Mouse (Mus musculus) intestine, postnatal 0 days (tissue): ENCODE results near the gene Elp4. TPM values are rescaled to one million over a fixed set of nuclear protein-coding genes. Genes with fewer than 3 reads are reported as not detected.

Source experiments
- ATAC-seq: fragments of 200-750 bp; cut with Nextera tagmentation; 2 replicates; pipeline ENCODE4 v1.8.0; 2017; ENCODE audit warnings: mild to moderate bottlenecking, moderate TSS enrichment, moderate library complexity
- H3K27ac ChIP-seq: fragments of 300-500 bp; sonication (generic); 2 replicates; pipeline ENCODE4 v1.5.1; 2014; ENCODE audit warnings: mild to moderate bottlenecking, low read depth, low read length, moderate library complexity
- H3K27me3 ChIP-seq: fragments of 300-500 bp; sonication (generic); replicated peaks from 2 replicates; pipeline ENCODE4 v1.6.1; 2014; ENCODE audit warnings: low read length, mixed read lengths; ENCODE audit not compliant: control insufficient read depth, insufficient read depth
- H3K36me3 ChIP-seq: fragments of 300-500 bp; sonication (generic); 2 replicates; pipeline ENCODE4 v1.6.1; 2014; ENCODE audit warnings: mild to moderate bottlenecking, moderate library complexity; ENCODE audit not compliant: control insufficient read depth, insufficient read depth
- H3K4me1 ChIP-seq: fragments of 300-500 bp; sonication (generic); replicated peaks from 2 replicates; pipeline ENCODE4 v1.6.1; 2014; ENCODE audit warnings: antibody characterized with exemption, low read length, mixed read lengths; ENCODE audit not compliant: control insufficient read depth, insufficient read depth
- H3K4me2 ChIP-seq: fragments of 300-500 bp; sonication (generic); replicated peaks from 2 replicates; pipeline ENCODE4 v1.6.1; 2014; ENCODE audit warnings: low read depth, mild to moderate bottlenecking, moderate library complexity
- H3K4me3 ChIP-seq: fragments of 300-500 bp; sonication (generic); 2 replicates; pipeline ENCODE4 v1.5.1; 2014; ENCODE audit warnings: low read depth, low read length
- H3K9ac ChIP-seq: fragments of 300-500 bp; sonication (generic); 2 replicates; pipeline ENCODE4 v1.6.1; 2014; ENCODE audit warnings: mild to moderate bottlenecking, low read depth, low read length
- H3K9me3 ChIP-seq: fragments of 300-500 bp; sonication (generic); 2 replicates; pipeline ENCODE4 v1.6.1; 2016; ENCODE audit warnings: mixed run types; ENCODE audit not compliant: control insufficient read depth
- CTCF ChIP-seq: sonication (generic); IDR thresholded peaks from 2 replicates; pipeline ENCODE4 v1.5.1; 2016; ENCODE audit warnings: low read depth, mild to moderate bottlenecking, control low read depth, antibody characterized with exemption, moderate library complexity
- WGBS: fragments of 180-500 bp; shearing (Covaris S2); extraction: QIAGEN DNeasy Blood & Tissue Kit; methylation state at CpG from one replicate; pipeline ENCODE4 v1.1.7; 2014; 5-methylcytosine and 5-hydroxymethylcytosine counted together
- polyA plus RNA-seq: library from polyadenylated mRNA; unstranded; fragments of >200 nt; fragmentation: Nextera tagmentation; extraction: Ambion mirVana; gene quantifications from 2 replicates; pipeline ENCODE4 v1.2.1, GENCODE M21; 2015

The Elp4 gene
- polyA plus RNA-seq, 1 experiment from 2014 or later, result 11.2 TPM

DNA sequence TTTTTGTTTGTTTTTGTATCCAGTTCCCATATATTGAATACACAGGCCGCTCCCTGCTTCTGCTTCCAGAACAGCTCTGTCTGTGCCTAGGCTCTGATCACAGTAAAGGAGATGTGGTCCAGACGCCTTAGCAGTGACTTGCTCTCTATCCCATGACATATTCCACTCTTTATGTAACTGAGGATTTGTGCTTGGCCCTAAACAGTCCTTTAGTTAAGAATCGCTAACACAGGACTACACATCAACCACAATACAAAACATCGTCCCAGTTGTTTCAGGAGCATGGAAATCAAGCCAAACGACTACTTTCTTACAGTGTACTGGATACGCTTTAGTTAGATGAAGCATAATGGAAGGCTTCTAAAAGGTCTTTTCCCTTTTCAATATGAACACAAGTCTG lies 102.8 kb downstream of the Elp4 start:
- Histone ChIP-seq H3K4me3 (no peak overlapping the region), H3K9ac (no peak overlapping the region), H3K9me3 (no peaks in the 10 kb centered on the region), H3K4me1 (no peaks in the 10 kb centered on the region), H3K4me2 (no peak overlapping the region), H3K36me3 (no peaks in the 10 kb centered on the region), H3K27ac (no peak overlapping the region), H3K27me3 (no peaks in the 10 kb centered on the region)
- TF ChIP-seq CTCF, result no peak
- 86% methylated on average over 6 of the region's 6 CpGs for WGBS
- no peak for ATAC-seq

- H3K36me3 ChIP-seq, result no peaks in the 10 kb centered on the region
- no peak for TF ChIP-seq CTCF
- H3K4me2 ChIP-seq, result no peak overlapping the region
- H3K27me3 ChIP-seq, result no peaks in the 10 kb centered on the region
- H3K9me3 ChIP-seq, result no peaks in the 10 kb centered on the region
- no peak for ATAC-seq
- no peaks in the 10 kb centered on the region for H3K4me1 ChIP-seq
- WGBS, result 70% methylated on average over 1 of the region's 1 CpGs
- no peak overlapping the region for H3K9ac ChIP-seq
- no peak overlapping the region for H3K4me3 ChIP-seq
- H3K27ac ChIP-seq, result no peak overlapping the region
These were observed 103.7 kb downstream of the Elp4 start for GRCm38 (mm10) chr2:105800694-105801093.

DNA sequence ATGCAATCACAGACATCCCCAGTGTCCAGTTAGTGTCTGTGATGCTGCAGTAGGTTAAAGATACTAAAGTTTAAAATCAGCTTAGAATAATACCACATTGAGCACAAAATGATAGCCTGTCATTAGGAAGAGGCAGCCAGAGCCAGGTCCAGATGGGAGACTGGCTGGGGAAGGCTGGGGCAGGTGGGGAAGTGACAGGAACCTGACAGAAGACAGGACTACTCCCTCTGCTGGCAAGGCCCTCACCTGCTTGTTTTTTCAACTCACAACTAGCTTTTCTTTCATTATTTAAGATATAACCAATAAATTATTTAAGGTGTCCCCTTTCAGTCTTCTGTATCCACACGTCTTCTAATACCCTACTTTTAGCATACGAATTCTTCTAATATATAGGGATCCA lies 104.5 kb downstream of the Elp4 start:
- H3K4me2 ChIP-seq, result no peak overlapping the region
- peak; percentile 58 for TF ChIP-seq CTCF
- no peaks in the 10 kb centered on the region for H3K27me3 ChIP-seq
- ATAC-seq, result no peak
- no peaks in the 10 kb centered on the region for H3K4me1 ChIP-seq
- WGBS, result 83% methylated on average over 2 of the region's 2 CpGs
- H3K27ac ChIP-seq, result no peak overlapping the region
- H3K4me3 ChIP-seq, result no peak overlapping the region
- no peaks in the 10 kb centered on the region for H3K9me3 ChIP-seq
- H3K9ac ChIP-seq, result no peak overlapping the region
- no peaks in the 10 kb centered on the region for H3K36me3 ChIP-seq

DNA sequence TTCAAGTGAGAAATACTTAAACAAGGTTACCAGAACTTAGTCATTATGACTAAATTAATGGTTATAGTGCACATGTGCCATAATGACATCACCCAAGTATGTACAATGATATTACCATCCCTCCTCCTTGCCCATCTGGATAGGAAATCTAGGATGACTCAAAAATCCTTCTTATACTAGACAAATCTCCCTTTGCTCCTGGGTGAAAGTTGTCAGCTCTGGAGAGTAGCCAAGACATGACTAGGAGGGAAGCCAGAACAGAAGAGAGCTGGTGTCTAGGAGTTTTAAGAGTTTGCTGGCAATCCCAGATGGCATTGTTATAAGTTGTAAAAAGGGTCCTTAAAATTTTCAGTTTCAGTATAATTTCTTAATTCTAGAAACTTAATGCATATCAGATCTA lies 106.5 kb downstream of the Elp4 start:
- no peaks in the 10 kb centered on the region for H3K9me3 ChIP-seq
- H3K4me3 ChIP-seq, result no peak overlapping the region
- no peak overlapping the region for H3K4me2 ChIP-seq
- H3K36me3 ChIP-seq, result no peaks in the 10 kb centered on the region
- H3K9ac ChIP-seq, result no peak overlapping the region
- ATAC-seq, result no peak
- H3K27me3 ChIP-seq, result no peaks in the 10 kb centered on the region
- no peaks in the 10 kb centered on the region for H3K4me1 ChIP-seq
- no peak overlapping the region for H3K27ac ChIP-seq
- no peak for TF ChIP-seq CTCF

DNA sequence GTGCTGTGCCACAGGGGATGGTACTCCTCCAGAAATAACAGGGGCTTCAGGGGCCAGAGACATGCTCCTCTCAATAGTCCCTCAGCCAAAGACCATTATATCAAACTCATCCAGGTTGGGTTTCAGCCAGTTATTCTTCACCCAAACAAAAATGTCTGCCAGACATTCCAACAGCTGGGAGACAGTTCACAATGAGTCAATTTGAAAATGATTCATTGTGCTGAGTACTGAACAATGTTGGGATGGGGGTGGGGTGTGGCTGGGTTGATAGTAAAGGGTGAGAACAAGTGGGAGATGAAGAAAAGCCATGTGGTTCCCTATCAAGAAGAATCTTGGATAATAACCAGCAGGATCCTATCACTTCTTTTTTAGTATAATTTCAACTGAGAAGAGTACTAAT lies 108.3 kb downstream of the Elp4 start:
- no peak overlapping the region for H3K4me2 ChIP-seq
- H3K4me3 ChIP-seq, result no peak overlapping the region
- TF ChIP-seq CTCF, result no peak
- no peaks in the 10 kb centered on the region for H3K27me3 ChIP-seq
- no peak overlapping the region for H3K27ac ChIP-seq
- no peaks in the 10 kb centered on the region for H3K9me3 ChIP-seq
- no peaks in the 10 kb centered on the region for H3K36me3 ChIP-seq
- no peak for ATAC-seq
- no peaks in the 10 kb centered on the region for H3K4me1 ChIP-seq
- no peak overlapping the region for H3K9ac ChIP-seq

GRCm38 (mm10) chr2:105792339-105793120 lies 111.8 kb downstream of the Elp4 start:
- H3K9me3 ChIP-seq, result no peaks in the 10 kb centered on the region
- H3K4me3 ChIP-seq, result no peak overlapping the region
- no peaks in the 10 kb centered on the region for H3K36me3 ChIP-seq
- H3K9ac ChIP-seq, result no peak overlapping the region
- 80% methylated on average over 12 of the region's 12 CpGs for WGBS
- no peak overlapping the region for H3K4me2 ChIP-seq
- no peak for ATAC-seq
- H3K4me1 ChIP-seq, result no peaks in the 10 kb centered on the region
- no peak overlapping the region for H3K27ac ChIP-seq
- no peaks in the 10 kb centered on the region for H3K27me3 ChIP-seq
- no peak for TF ChIP-seq CTCF
